20 mouse cellular contexts compared by ENCODE assay signal in the genomic region with DNA sequence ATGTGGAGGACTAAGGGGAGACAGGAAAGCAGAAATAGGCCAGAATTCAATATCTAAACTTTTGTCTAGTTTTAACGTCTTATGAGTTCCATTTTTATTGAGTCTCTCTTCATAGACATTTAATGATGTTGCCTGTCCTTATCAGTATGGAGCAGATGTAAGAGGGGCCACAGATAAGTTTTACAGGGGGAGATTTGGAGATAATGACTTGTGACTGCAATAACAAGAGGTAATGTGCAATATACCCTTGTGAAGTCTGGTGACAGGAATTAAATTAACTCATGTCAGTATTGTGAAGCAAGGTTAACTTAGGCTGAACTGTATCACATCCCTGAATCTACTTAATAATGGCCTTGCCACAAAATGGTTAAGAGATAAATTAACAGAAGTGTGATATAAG.
DNase-seq lines count a peak whose midpoint lies in the region; ATAC-seq and TF ChIP-seq lines count a peak whose summit lies in the region.
"Had no signal": no experiment of that assay in that cellular context is flagged by ENCODE, and none has a peak within 500 bp of the region (broad histone marks: within the 10 kb centered on the region; RNA-seq: fewer than 3 reads in every experiment).

No protein-coding gene starts in this region.

- H3K9me3 ChIP-seq in G1E (replicated peaks) (no peaks in the 10 kb centered on the region), MEL (replicated peaks; ENCODE audit: insufficient read depth, low read length) (no peaks in the 10 kb centered on the region)

- peak in 1 of 2 experiments; percentile 56; a peak in 1 of 4 replicates for TF ChIP-seq EP300 in MEL (IDR thresholded peaks at IDR 0.05; ENCODE audit: low read depth in 1 of 2, low read length in 2 of 2)

- H3K27me3 ChIP-seq in G1E (ENCODE audit: insufficient read depth, low read length) (no peaks in the 10 kb centered on the region), MEL (ENCODE audit: control insufficient read depth in 1 of 2, insufficient read depth in 2 of 2, low read length in 2 of 2) (no peaks in the 10 kb centered on the region)
- H3K27me3 ChIP-seq: CH12.LX, Patski had no signal

- DNase-seq in G1E (ENCODE audit: low spot score), result peak; percentile 6
- DNase-seq in MEL (ENCODE audit: low read depth, low spot score), result no peak
- DNase-seq in adrenal gland, postnatal 10 days, result no peak
- DNase-seq: adrenal gland, adult 2 months; adrenal gland, adult 8-10 months; adrenal gland, postnatal 14 days; adrenal gland, postnatal 25 days; adrenal gland, postnatal 36 days; B cell, adult 2 months; cerebellum, adult 11 months; cerebellum, adult 11-12 months; cerebellum, adult 18-20 months; cerebellum, adult 2 months; cerebellum, adult 8-10 months; cerebellum, adult 9-10 months; cerebellum, adult 9-11 months had no signal

- H3K27ac ChIP-seq in MEL (ENCODE audit: control insufficient read depth, low read depth, low read length), result no peak overlapping the region

- ATAC-seq in G1E (ENCODE audit: extremely low read depth, insufficient number of reproducible peaks, low FRiP score, poor library complexity, severe bottlenecking), result peak; percentile 94
- no peak for ATAC-seq in activated CD4-positive, CD25-positive, alpha-beta regulatory T cell, adult 4 months
- ATAC-seq: CD4-positive, CD25-positive, alpha-beta regulatory T cell, adult 4 months; Patski had no signal

- no peaks in the 10 kb centered on the region for H3K79me2 ChIP-seq in MEL (ENCODE audit: control insufficient read depth, insufficient read depth, low read length, poor library complexity)

- no peak overlapping the region for H3K9ac ChIP-seq in MEL (ENCODE audit: control insufficient read depth, low read depth, low read length, poor library complexity, severe bottlenecking)

- no peak for TF ChIP-seq RAD21 in MEL (IDR thresholded peaks at IDR 0.05; ENCODE audit: low read depth, low read length)

- no peak for TF ChIP-seq POLR2A in MEL (IDR thresholded peaks at IDR 0.05; ENCODE audit: control insufficient read depth in 1 of 2, insufficient read depth in 1 of 2, low read depth in 1 of 2, low read length in 2 of 2, poor library complexity in 1 of 2)

- H3K36me3 ChIP-seq in G1E (replicated peaks) (no peaks in the 10 kb centered on the region), MEL (ENCODE audit: control insufficient read depth in 1 of 2, insufficient read depth in 2 of 2, low read length in 2 of 2) (no peaks in the 10 kb centered on the region)

- H3K4me3 ChIP-seq in G1E (ENCODE audit: low read depth, low read length), result no peak overlapping the region
- no peak overlapping the region for H3K4me3 ChIP-seq in MEL (ENCODE audit: control insufficient read depth in 1 of 2, insufficient read depth in 1 of 2, low read depth in 2 of 2, low read length in 2 of 2)

- TF ChIP-seq CTCF in G1E (IDR thresholded peaks at IDR 0.05; ENCODE audit: low read depth, low read length) (no peak), MEL (IDR thresholded peaks at IDR 0.05 in 2 of 3, conservative IDR thresholded peaks at IDR 0.05 in 1 of 3; ENCODE audit: control insufficient read depth in 1 of 3, insufficient read depth in 1 of 3, low read depth in 2 of 3, low read length in 3 of 3, poor library complexity in 1 of 3, severe bottlenecking in 1 of 3) (no peak)

- peaks cover 31% of the 10 kb centered on the region for H3K4me1 ChIP-seq in G1E (ENCODE audit: insufficient read depth, low read depth, low read length)
- H3K4me1 ChIP-seq in MEL (ENCODE audit: control insufficient read depth in 1 of 2, insufficient read depth in 2 of 2, low read length in 2 of 2), result no peaks in the 10 kb centered on the region

TF ChIP-seq in MEL, 35 proteins besides CTCF, POLR2A, EP300 and RAD21:
- TF ChIP-seq ZMIZ1 (IDR thresholded peaks at IDR 0.05; ENCODE audit: low read depth, low read length), result no peak
- no peak for TF ChIP-seq GABPA (IDR thresholded peaks at IDR 0.05; ENCODE audit: low read depth, low read length)
- TF ChIP-seq TBP (IDR thresholded peaks at IDR 0.05; ENCODE audit: low read depth, low read length), result no peak
- TF ChIP-seq MYC (IDR thresholded peaks at IDR 0.05; ENCODE audit: low read depth, low read length), result no peak
- no peak for TF ChIP-seq MXI1 (IDR thresholded peaks at IDR 0.05; ENCODE audit: low read depth, low read length)
- TF ChIP-seq SIN3A (IDR thresholded peaks at IDR 0.05; ENCODE audit: low read length), result no peak
- peak; percentile 72; the same call in 1 of the 2 replicates for TF ChIP-seq TCF12 (IDR thresholded peaks at IDR 0.05; ENCODE audit: low read depth, low read length)
- TF ChIP-seq ETS1 (IDR thresholded peaks at IDR 0.05; ENCODE audit: low read depth, low read length), result peak; percentile 35; the same call in 1 of the 2 replicates
- TF ChIP-seq CHD1 (IDR thresholded peaks at IDR 0.05; ENCODE audit: low read depth, low read length), result no peak
